Mouse (Mus musculus) MEL (cell line): ENCODE results near the gene Wdfy3. TPM values are rescaled to one million over a fixed set of nuclear protein-coding genes. Genes with fewer than 3 reads are reported as not detected.

Experiments used
- DNase-seq: peaks from one replicate; pipeline ENCODE4 v3.0.0; 2011; ENCODE audit warnings: low read depth, low spot score
- H3K27ac ChIP-seq: 2 replicates; pipeline ENCODE4 v1.5.1; 2012; ENCODE audit warnings: low read depth, mild to moderate bottlenecking, control low read depth, low read length, moderate library complexity; ENCODE audit not compliant: control insufficient read depth
- H3K27me3 ChIP-seq, 2 experiments: fragments of 150-350 bp in 1 of 2; sonication (generic) in 1 of 2; 2 replicates each; pipeline ENCODE4 v1.6.1; 2012; ENCODE audit warnings: low read length in 2 of 2, mild to moderate bottlenecking in 2 of 2, improper control_type of control experiment in 1 of 2, moderate library complexity in 1 of 2; ENCODE audit not compliant: insufficient read depth in 2 of 2, control insufficient read depth in 1 of 2
- H3K36me3 ChIP-seq, 2 experiments: 2 replicates each; pipeline ENCODE4 v1.6.1; 2012 to 2014; ENCODE audit warnings: low read length in 2 of 2, improper control_type of control experiment in 1 of 2, inconsistent platforms in 1 of 2, mild to moderate bottlenecking in 1 of 2; ENCODE audit not compliant: insufficient read depth in 2 of 2, control insufficient read depth in 1 of 2
- H3K4me1 ChIP-seq, 2 experiments: fragments of 150-350 bp in 1 of 2; sonication (generic) in 1 of 2; 2 replicates each; pipeline ENCODE4 v1.6.1; 2012; ENCODE audit warnings: low read length in 2 of 2, improper control_type of control experiment in 1 of 2, mild to moderate bottlenecking in 1 of 2; ENCODE audit not compliant: insufficient read depth in 2 of 2, control insufficient read depth in 1 of 2
- H3K4me3 ChIP-seq, 2 experiments: fragments of 150-350 bp in 1 of 2; sonication (generic) in 1 of 2; 2 replicates each; pipeline ENCODE4 v1.5.1; 2012; ENCODE audit warnings: low read depth in 2 of 2, low read length in 2 of 2, mild to moderate bottlenecking in 2 of 2, moderate library complexity in 2 of 2, control low read depth in 1 of 2, improper control_type of control experiment in 1 of 2; ENCODE audit not compliant: control insufficient read depth in 1 of 2, insufficient read depth in 1 of 2
- H3K79me2 ChIP-seq: 2 replicates; pipeline ENCODE4 v1.6.1; 2012; ENCODE audit warnings: mild to moderate bottlenecking, low read length, moderate library complexity; ENCODE audit not compliant: control insufficient read depth, poor library complexity, insufficient read depth
- H3K9ac ChIP-seq: 2 replicates; pipeline ENCODE4 v1.6.1; 2012; ENCODE audit warnings: low read depth, mild to moderate bottlenecking, control low read depth, low read length, moderate library complexity; ENCODE audit not compliant: control insufficient read depth, poor library complexity, severe bottlenecking
- H3K9me3 ChIP-seq: fragments of 150-350 bp; sonication (generic); replicated peaks from 2 replicates; pipeline ENCODE4 v1.6.1; 2012; ENCODE audit warnings: mild to moderate bottlenecking, low read length, improper control_type of control experiment, moderate library complexity; ENCODE audit not compliant: insufficient read depth
- BHLHE40 ChIP-seq: IDR thresholded peaks from 2 replicates; pipeline ENCODE4 v1.6.1; 2012; ENCODE audit warnings: low read depth, mild to moderate bottlenecking, inconsistent platforms, low read length, improper control_type of control experiment, borderline replicate concordance
- CHD1 ChIP-seq: IDR thresholded peaks from 2 replicates; pipeline ENCODE4 v1.6.1; 2012; ENCODE audit warnings: low read depth, mild to moderate bottlenecking, inconsistent platforms, low read length, improper control_type of control experiment
- CTCF ChIP-seq, 3 experiments: IDR thresholded peaks in 2 of 3; conservative IDR thresholded peaks in 1 of 3; 2 replicates each; pipeline ENCODE4 v1.5.1; 2011 to 2012; ENCODE audit warnings: low read length in 3 of 3, low read depth in 2 of 3, mild to moderate bottlenecking in 2 of 3, improper control_type of control experiment in 1 of 3, inconsistent platforms in 1 of 3, mixed read lengths in 1 of 3, moderate library complexity in 1 of 3; ENCODE audit not compliant: control insufficient read depth in 1 of 3, insufficient read depth in 1 of 3, poor library complexity in 1 of 3, severe bottlenecking in 1 of 3
- E2F4 ChIP-seq: IDR thresholded peaks from 2 replicates; pipeline ENCODE4 v1.6.1; 2011; ENCODE audit warnings: low read depth, low read length, improper control_type of control experiment, borderline replicate concordance
- EP300 ChIP-seq, 2 experiments: IDR thresholded peaks; 2 replicates each; pipeline ENCODE4 v1.6.1; 2011; ENCODE audit warnings: improper control_type of control experiment in 2 of 2, low read length in 2 of 2, low read depth in 1 of 2, mild to moderate bottlenecking in 1 of 2
- GABPA ChIP-seq: IDR thresholded peaks from 2 replicates; pipeline ENCODE4 v1.6.1; 2012; ENCODE audit warnings: low read depth, mild to moderate bottlenecking, inconsistent platforms, low read length, improper control_type of control experiment, moderate library complexity
- HCFC1 ChIP-seq: IDR thresholded peaks from 2 replicates; pipeline ENCODE4 v1.6.1; 2012; ENCODE audit warnings: low read depth, mild to moderate bottlenecking, inconsistent platforms, low read length, improper control_type of control experiment, moderate library complexity
- JUND ChIP-seq: IDR thresholded peaks from 2 replicates; pipeline ENCODE4 v1.6.1; 2011; ENCODE audit warnings: low read depth, mild to moderate bottlenecking, improper control_type of control experiment, low read length
- KAT2A ChIP-seq: conservative IDR thresholded peaks from 2 replicates; pipeline ENCODE4 v1.6.1; 2012; ENCODE audit warnings: low read depth, low read length, improper control_type of control experiment, inconsistent platforms
- MAFK ChIP-seq: IDR thresholded peaks from 2 replicates; pipeline ENCODE4 v1.6.1; 2011; ENCODE audit warnings: low read depth, mild to moderate bottlenecking, low read length, improper control_type of control experiment, borderline replicate concordance
- MYC ChIP-seq: IDR thresholded peaks from 2 replicates; pipeline ENCODE4 v1.6.1; 2011; ENCODE audit warnings: low read depth, mild to moderate bottlenecking, low read length, improper control_type of control experiment, moderate library complexity
- NELFE ChIP-seq: IDR thresholded peaks from 2 replicates; pipeline ENCODE4 v1.6.1; 2011; ENCODE audit warnings: low read depth, low read length, improper control_type of control experiment
- POLR2AphosphoS5 ChIP-seq: IDR thresholded peaks from 2 replicates; pipeline ENCODE4 v1.6.1; 2012; ENCODE audit warnings: low read depth, borderline replicate concordance, mild to moderate bottlenecking, inconsistent platforms, low read length, moderate library complexity, mixed read lengths
- RAD21 ChIP-seq: IDR thresholded peaks from 2 replicates; pipeline ENCODE4 v1.6.1; 2011; ENCODE audit warnings: mild to moderate bottlenecking, low read depth, low read length, improper control_type of control experiment
- RCOR1 ChIP-seq: IDR thresholded peaks from 2 replicates; pipeline ENCODE4 v1.6.1; 2012; ENCODE audit warnings: low read depth, mild to moderate bottlenecking, inconsistent platforms, low read length, improper control_type of control experiment
- SIN3A ChIP-seq: IDR thresholded peaks from 2 replicates; pipeline ENCODE4 v1.6.1; 2012; ENCODE audit warnings: low read length, improper control_type of control experiment, inconsistent platforms
- TAL1 ChIP-seq: IDR thresholded peaks from 2 replicates; pipeline ENCODE4 v1.6.1; 2012; ENCODE audit warnings: mild to moderate bottlenecking, inconsistent platforms, low read length, moderate library complexity, mixed read lengths
- TCF12 ChIP-seq: IDR thresholded peaks from 2 replicates; pipeline ENCODE4 v1.6.1; 2014; ENCODE audit warnings: low read depth, mild to moderate bottlenecking, inconsistent platforms, low read length, improper control_type of control experiment, moderate library complexity
- UBTF ChIP-seq: IDR thresholded peaks from 2 replicates; pipeline ENCODE4 v1.6.1; 2012; ENCODE audit warnings: low read depth, mild to moderate bottlenecking, inconsistent platforms, low read length, improper control_type of control experiment, moderate library complexity, borderline replicate concordance; ENCODE audit not compliant: insufficient read depth
- ZC3H11A ChIP-seq: IDR thresholded peaks from 2 replicates; pipeline ENCODE4 v1.6.1; 2012; ENCODE audit warnings: low read depth, mild to moderate bottlenecking, inconsistent platforms, low read length, improper control_type of control experiment
- ZNF384 ChIP-seq: IDR thresholded peaks from 2 replicates; pipeline ENCODE4 v1.6.1; 2012; ENCODE audit warnings: low read depth, mild to moderate bottlenecking, inconsistent platforms, low read length, improper control_type of control experiment
- polyA plus RNA-seq, 2 experiments: library from polyadenylated mRNA; stranded (reverse) in 1 of 2; unstranded in 1 of 2; fragments of >175 nt in 1 of 2; fragments of >200 nt in 1 of 2; gene quantifications; 2 replicates each; pipeline versions ENCODE4 v1.2.1 to v1.2.4; 2012; ENCODE audit warnings: low replicate concordance in 2 of 2, low read depth in 1 of 2; ENCODE audit not compliant: insufficient read length in 2 of 2, insufficient read depth in 1 of 2, missing spikeins in 1 of 2
- total RNA-seq: library from RNA; depleted of rRNA; stranded (reverse); fragments of 300-350 nt; gene quantifications from 2 replicates; pipeline ENCODE4 v1.2.3, GENCODE M21; 2012

The Wdfy3 gene
- total and polyA plus RNA-seq, 3 experiments: 10.0 to 21.3 (median 11.9) TPM

DNA sequence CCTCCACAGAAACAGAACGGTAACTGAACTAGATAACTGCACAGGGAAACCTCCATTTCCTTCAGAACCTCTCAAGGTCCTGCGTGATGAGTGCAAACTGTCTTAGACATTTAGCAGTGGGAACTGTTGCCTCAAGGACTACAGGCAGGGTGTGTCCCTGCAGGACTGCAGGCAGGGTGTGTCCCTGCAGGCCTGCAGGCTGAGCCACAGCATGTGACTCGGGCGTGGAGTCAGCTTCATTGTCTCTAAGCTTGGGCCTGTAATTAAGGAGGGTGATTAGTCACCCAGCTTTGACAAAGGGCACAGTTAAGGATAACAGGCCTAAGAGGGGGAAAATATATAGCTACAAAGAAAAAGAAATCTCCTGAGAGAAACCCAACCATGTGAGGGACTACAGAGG is 222.0 kb downstream of the Wdfy3 start:
- peak; percentile 37 for DNase-seq
- H3K27ac ChIP-seq: 0 out of 2 replicates have a peak overlapping the region, but pooled peaks have one; percentile 31
- no peak for TF ChIP-seq RAD21
- TF ChIP-seq CTCF (IDR thresholded peaks at IDR 0.05 in 2 of 3, conservative IDR thresholded peaks at IDR 0.05 in 1 of 3; ENCODE audit: control insufficient read depth in 1 of 3, insufficient read depth in 1 of 3, low read depth in 2 of 3, low read length in 3 of 3, poor library complexity in 1 of 3, severe bottlenecking in 1 of 3): no peak
- TF ChIP-seq POLR2AphosphoS5: no peak
- no peak for TF ChIP-seq KAT2A
- no peak for TF ChIP-seq SIN3A
- H3K36me3 ChIP-seq: no peaks in the 10 kb centered on the region; a peak in 2 of 4 replicates
- no peaks in the 10 kb centered on the region for H3K27me3 ChIP-seq
- H3K9ac ChIP-seq: no peak overlapping the region
- no peaks in the 10 kb centered on the region for H3K4me1 ChIP-seq
- no peaks in the 10 kb centered on the region for H3K79me2 ChIP-seq
- H3K4me3 ChIP-seq: no peak overlapping the region
- H3K9me3 ChIP-seq: no peaks in the 10 kb centered on the region

DNA sequence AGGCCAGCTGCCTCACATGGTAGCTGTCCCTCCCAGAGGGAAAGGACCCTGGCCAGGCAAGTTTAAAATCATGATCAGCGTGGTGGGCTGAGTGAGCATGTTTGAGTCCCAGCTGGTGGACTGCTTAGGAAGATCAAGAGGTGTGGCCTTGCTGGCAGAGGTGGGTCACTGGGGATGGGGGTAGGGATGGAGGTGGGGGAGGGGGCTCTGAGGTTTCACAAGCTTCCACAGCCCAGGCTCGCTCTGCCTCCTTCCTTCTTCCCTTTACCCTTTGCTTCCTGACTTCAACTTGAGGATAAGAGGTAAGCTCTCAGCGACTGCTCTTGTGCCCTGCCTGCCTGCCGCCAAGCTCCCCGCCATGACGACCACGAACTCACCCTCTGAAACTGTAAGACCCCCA is 222.4 kb downstream of the Wdfy3 start:
- Histone ChIP-seq H3K27ac (0 out of 2 replicates have a peak overlapping the region, but pooled peaks have one; percentile 31), H3K36me3 (no peaks in the 10 kb centered on the region; a peak in 1 of 4 replicates)
- TF ChIP-seq CHD1 (no peak), MYC (no peak), JUND (no peak), ZC3H11A (no peak), UBTF (no peak), TAL1 (no peak), HCFC1 (no peak), NELFE (no peak), ZNF384 (no peak), TCF12 (no peak), SIN3A (no peak), BHLHE40 (no peak), RCOR1 (no peak), GABPA (no peak), MAFK (no peak), E2F4 (no peak), EP300 (IDR thresholded peaks at IDR 0.05; ENCODE audit: low read depth in 1 of 2, low read length in 2 of 2) (no peak)
- TF ChIP-seq, all 39 proteins: peak for 0

More for the DNA sequence above, 222.4 kb downstream of the Wdfy3 start:
- H3K4me1 ChIP-seq: no peaks in the 10 kb centered on the region
- H3K9ac ChIP-seq: no peak overlapping the region
- no peak for DNase-seq
- H3K4me3 ChIP-seq: no peak overlapping the region
- no peaks in the 10 kb centered on the region for H3K79me2 ChIP-seq
- no peaks in the 10 kb centered on the region for H3K9me3 ChIP-seq
- H3K27me3 ChIP-seq: no peaks in the 10 kb centered on the region
